Mouse (Mus musculus): ENCODE data around the gene Ralgps1.

DNA sequence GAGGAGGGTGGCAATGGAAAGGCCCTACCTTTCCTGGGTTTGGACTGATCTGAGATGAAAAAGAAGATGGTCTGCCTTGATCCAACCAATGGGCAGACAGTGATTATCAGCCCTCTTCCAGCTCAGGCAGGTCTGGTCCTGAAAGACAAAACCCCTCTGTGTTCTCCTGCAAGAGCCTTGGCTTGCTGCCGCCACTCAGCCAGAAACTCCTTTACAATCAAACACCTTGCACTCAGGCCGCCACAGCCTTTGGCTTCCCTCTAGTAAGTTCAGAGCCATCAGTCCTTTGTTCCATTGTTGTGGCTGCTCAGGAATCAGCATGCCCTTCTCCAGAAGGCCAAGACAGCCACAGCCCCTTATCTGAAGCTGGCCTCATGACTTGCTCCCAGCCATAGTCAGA lies 139.5 kb downstream of the Ralgps1 start:
- TF ChIP-seq CTCF (IDR thresholded peaks at IDR 0.05; ENCODE audit: extremely low read depth, insufficient read depth, insufficient read length, insufficient replicate concordance) (no peak), POLR2A (IDR thresholded peaks at IDR 0.05; ENCODE audit: low read depth, low read length) (no peak)

All from spleen, adult 2 months (tissue).